Mouse (Mus musculus): Measurements from ENCODE around the gene Il2rb.

GRCm38 (mm10) chr15:78533346-78533835 lies 38.3 kb upstream of the Il2rb start:
- TF ChIP-seq GATA1 (IDR thresholded peaks at IDR 0.05; ENCODE audit: borderline replicate concordance, low read length): no peak
- TF ChIP-seq FLI1 (IDR thresholded peaks at IDR 0.05; ENCODE audit: low read length): no peak

All from megakaryocyte, embryonic 14.5 days (primary cell).